Comparison of ENCODE assay signal across 9 mouse cellular contexts in genomic region chr5:123975668-123976180, GRCm38 (mm10). TPM values are rescaled to one million over a fixed set of nuclear protein-coding genes. Genes with fewer than 3 reads are reported as not detected.
DNase-seq lines count a peak whose midpoint lies in the region; ATAC-seq and TF ChIP-seq lines count a peak whose summit lies in the region.
"Had no signal": no experiment of that assay in that cellular context is flagged by ENCODE, and none has a peak within 500 bp of the region (broad histone marks: within the 10 kb centered on the region; RNA-seq: fewer than 3 reads in every experiment).

No protein-coding gene starts in this region.

- peaks cover 42% of the 10 kb centered on the region for H3K4me1 ChIP-seq in hindbrain, embryonic 13.5 days (replicated peaks)
- H3K4me1 ChIP-seq in hindbrain, embryonic 11.5 days (replicated peaks; ENCODE audit: control insufficient read depth, insufficient read depth, low read length), result peaks cover 3% of the 10 kb centered on the region
- peaks cover 24% of the 10 kb centered on the region for H3K4me1 ChIP-seq in hindbrain, embryonic 15.5 days (replicated peaks)
- peaks cover 50% of the 10 kb centered on the region for H3K4me1 ChIP-seq in limb, embryonic 15.5 days

- no peak for DNase-seq in hindbrain, embryonic 11.5 days (ENCODE audit: low spot score)
- no peak for DNase-seq in embryo, embryonic 9.5 days (ENCODE audit: extremely low spot score)
- DNase-seq in gastrocnemius, adult 18-20 months (ENCODE audit: low spot score), result no peak
- no peak for DNase-seq in ovary, postnatal 14 days (ENCODE audit: low spot score)

- peak overlapping the region; percentile 91 for H3K4me2 ChIP-seq in hindbrain, embryonic 13.5 days
- H3K4me2 ChIP-seq in hindbrain, embryonic 11.5 days (replicated peaks; ENCODE audit: low read depth, low read length), result no peak overlapping the region
- peak overlapping the region; percentile 89 for H3K4me2 ChIP-seq in hindbrain, embryonic 15.5 days
- H3K4me2 ChIP-seq in limb, embryonic 15.5 days, result no peak overlapping the region
- peak overlapping the region; percentile 92 for H3K4me2 ChIP-seq in myocyte (ENCODE audit: low read depth)

- no peak overlapping the region for H3K27ac ChIP-seq in hindbrain, embryonic 13.5 days
- no peak overlapping the region for H3K27ac ChIP-seq in hindbrain, embryonic 11.5 days (ENCODE audit: low read depth, low read length)
- no peak overlapping the region for H3K27ac ChIP-seq in hindbrain, embryonic 15.5 days (replicated peaks)
- H3K27ac ChIP-seq in limb, embryonic 15.5 days, result 0 out of 2 replicates have a peak overlapping the region, but pooled peaks have one; percentile 3
- H3K27ac ChIP-seq: midbrain, embryonic 15.5 days had no signal

- peaks cover 6% of the 10 kb centered on the region for H3K79me2 ChIP-seq in myocyte (ENCODE audit: control insufficient read depth, insufficient read depth)

- TF ChIP-seq POLR2A in myocyte (IDR thresholded peaks at IDR 0.05; ENCODE audit: insufficient read length, low read depth), result no peak

- H3K9me3 ChIP-seq in hindbrain, embryonic 13.5 days, result no peaks in the 10 kb centered on the region
- H3K9me3 ChIP-seq in hindbrain, embryonic 11.5 days (ENCODE audit: control insufficient read depth, low read length), result no peaks in the 10 kb centered on the region
- H3K9me3 ChIP-seq in hindbrain, embryonic 15.5 days, result no peaks in the 10 kb centered on the region
- no peaks in the 10 kb centered on the region for H3K9me3 ChIP-seq in limb, embryonic 15.5 days
- H3K9me3 ChIP-seq: midbrain, embryonic 15.5 days had no signal

- ATAC-seq in hindbrain, embryonic 13.5 days (ENCODE audit: low FRiP score), result no peak
- no peak for ATAC-seq in hindbrain, embryonic 11.5 days (ENCODE audit: low FRiP score)
- ATAC-seq in hindbrain, embryonic 15.5 days (ENCODE audit: low FRiP score, low read depth), result no peak
- no peak for ATAC-seq in limb, embryonic 15.5 days (ENCODE audit: insufficient number of reproducible peaks, low FRiP score, low TSS enrichment, low read depth)
- ATAC-seq: midbrain, embryonic 15.5 days had no signal

- H3K36me3 ChIP-seq in hindbrain, embryonic 13.5 days, result no peaks in the 10 kb centered on the region
- no peaks in the 10 kb centered on the region for H3K36me3 ChIP-seq in hindbrain, embryonic 11.5 days (ENCODE audit: control insufficient read depth, insufficient read depth, low read length)
- H3K36me3 ChIP-seq in hindbrain, embryonic 15.5 days, result no peaks in the 10 kb centered on the region
- H3K36me3 ChIP-seq in limb, embryonic 15.5 days, result no peaks in the 10 kb centered on the region
- no peaks in the 10 kb centered on the region for H3K36me3 ChIP-seq in myocyte (ENCODE audit: control insufficient read depth, insufficient read depth)
- H3K36me3 ChIP-seq: midbrain, embryonic 15.5 days had no signal

- no peak overlapping the region for H3K9ac ChIP-seq in hindbrain, embryonic 13.5 days
- no peak overlapping the region for H3K9ac ChIP-seq in hindbrain, embryonic 11.5 days (ENCODE audit: low read depth, low read length)
- no peak overlapping the region for H3K9ac ChIP-seq in hindbrain, embryonic 15.5 days
- no peak overlapping the region for H3K9ac ChIP-seq in limb, embryonic 15.5 days
- H3K9ac ChIP-seq: midbrain, embryonic 15.5 days had no signal

- H3ac ChIP-seq in myocyte (ENCODE audit: control insufficient read depth, insufficient read length), result no peak overlapping the region

- peaks cover 54% of the 10 kb centered on the region for H3K27me3 ChIP-seq in hindbrain, embryonic 13.5 days
- peaks cover 8% of the 10 kb centered on the region; the same call in 1 of the 2 replicates for H3K27me3 ChIP-seq in hindbrain, embryonic 11.5 days (ENCODE audit: control insufficient read depth, insufficient read depth, low read length)
- no peaks in the 10 kb centered on the region; the same call in 1 of the 2 replicates for H3K27me3 ChIP-seq in hindbrain, embryonic 15.5 days
- H3K27me3 ChIP-seq in limb, embryonic 15.5 days, result peaks cover 11% of the 10 kb centered on the region; the same call in 1 of the 2 replicates
- no peaks in the 10 kb centered on the region for H3K27me3 ChIP-seq in myocyte (ENCODE audit: control insufficient read depth, insufficient read depth, insufficient read length)

- 64% methylated on average over 6 of the region's 6 CpGs for WGBS in hindbrain, embryonic 13.5 days
- 68% methylated on average over 6 of the region's 6 CpGs for WGBS in hindbrain, embryonic 11.5 days
- WGBS in hindbrain, embryonic 15.5 days, result 68% methylated on average over 6 of the region's 6 CpGs
- 48% methylated on average over 6 of the region's 6 CpGs for WGBS in limb, embryonic 15.5 days

- H3K4me3 ChIP-seq in hindbrain, embryonic 13.5 days, result no peak overlapping the region
- H3K4me3 ChIP-seq in hindbrain, embryonic 11.5 days (ENCODE audit: low read depth, low read length), result no peak overlapping the region
- H3K4me3 ChIP-seq in hindbrain, embryonic 15.5 days, result no peak overlapping the region
- H3K4me3 ChIP-seq in limb, embryonic 15.5 days, result no peak overlapping the region; the same call in 1 of the 2 replicates
- H3K4me3 ChIP-seq in myocyte, result no peak overlapping the region

TF ChIP-seq in myocyte, 11 proteins besides CTCF, POLR2A, EP300 and RAD21:
- TF ChIP-seq POLR2AphosphoS2 (IDR thresholded peaks at IDR 0.05; ENCODE audit: insufficient read length, low read depth) (no peak), SRF (IDR thresholded peaks at IDR 0.05; ENCODE audit: control insufficient read depth, insufficient read length, low read depth) (no peak), E2F4 (IDR thresholded peaks at IDR 0.05; ENCODE audit: insufficient read depth) (no peak), CEBPB (IDR thresholded peaks at IDR 0.05; ENCODE audit: insufficient read depth, poor library complexity, severe bottlenecking) (no peak), TCF12 (IDR thresholded peaks at IDR 0.05; ENCODE audit: insufficient read depth, poor library complexity, severe bottlenecking) (peak; percentile 11), MAX (IDR thresholded peaks at IDR 0.05; ENCODE audit: low read depth) (no peak), MYOG (IDR thresholded peaks at IDR 0.05; ENCODE audit: control insufficient read depth in 1 of 3, insufficient read depth in 1 of 3, insufficient read length in 2 of 3, low read depth in 2 of 3) (peak in 2 of 3 experiments; percentile 41 to 73), REST (IDR thresholded peaks at IDR 0.05; ENCODE audit: insufficient read depth, insufficient read length) (no peak), MYOD1 (IDR thresholded peaks at IDR 0.05; ENCODE audit: control insufficient read depth in 1 of 3, insufficient read length in 2 of 3, low read depth in 2 of 3) (peak in 2 of 3 experiments; percentile 16 to 60), USF1 (IDR thresholded peaks at IDR 0.05; ENCODE audit: low read depth) (no peak), TCF3 (IDR thresholded peaks at IDR 0.05; ENCODE audit: insufficient read length, low read depth) (no peak)
TF ChIP-seq in myocyte: peak in this region for 3.

RNA-seq across cellular contexts. Expression of gene Hip1r, which starts 2.3 kb away (rescaled TPM):
- polyA plus RNA-seq in hindbrain, embryonic 13.5 days (2015; fragmentation: Nextera tagmentation; extraction: Ambion mirVana), result 21.4 and 25.5 TPM in 2 replicates
- polyA plus RNA-seq in hindbrain, embryonic 11.5 days (2014; fragmentation: Nextera tagmentation; extraction: Ambion mirVana), result 6.0 and 9.7 TPM in 2 replicates
- polyA plus RNA-seq in hindbrain, embryonic 15.5 days (2015; fragmentation: Nextera tagmentation; extraction: Ambion mirVana), result 33.9 and 34.2 TPM in 2 replicates
- 12.4 and 17.4 TPM in 2 replicates for polyA plus RNA-seq in limb, embryonic 15.5 days (2015; fragmentation: Nextera tagmentation; extraction: Ambion mirVana)
- polyA plus RNA-seq in myocyte (2012; fragmentation: generic; extraction: Trizol), result 10.5 TPM
- 10 to 100 TPM in 1 of 2 experiments, 1 to 10 TPM in 1; 9.4 to 19.6 TPM for total RNA-seq in gastrocnemius, adult 18-20 months (2021)

RNA-seq across cellular contexts. Expression of gene Ccdc62, which starts 45.2 kb away (rescaled TPM):
- 6.2 and 7.8 TPM in 2 replicates for polyA plus RNA-seq in hindbrain, embryonic 13.5 days (2015; fragmentation: Nextera tagmentation; extraction: Ambion mirVana)
- 4.3 and 5.4 TPM in 2 replicates for polyA plus RNA-seq in hindbrain, embryonic 11.5 days (2014; fragmentation: Nextera tagmentation; extraction: Ambion mirVana)
- polyA plus RNA-seq in hindbrain, embryonic 15.5 days (2015; fragmentation: Nextera tagmentation; extraction: Ambion mirVana), result 3.7 and 4.6 TPM in 2 replicates
- polyA plus RNA-seq in limb, embryonic 15.5 days (2015; fragmentation: Nextera tagmentation; extraction: Ambion mirVana), result 5.2 and 6.4 TPM in 2 replicates
- polyA plus RNA-seq in myocyte (2012; fragmentation: generic; extraction: Trizol), result 4.7 TPM
- total RNA-seq in gastrocnemius, adult 18-20 months (2021), result 1 to 10 TPM; 1.4 to 1.6 TPM

RNA-seq across cellular contexts. Expression of gene Gm43518, which starts 48.5 kb away (rescaled TPM):
- polyA plus RNA-seq in hindbrain, embryonic 13.5 days (2015; fragmentation: Nextera tagmentation; extraction: Ambion mirVana), result 5.6 and 5.8 TPM in 2 replicates
- 1.5 and 2.4 TPM in 2 replicates for polyA plus RNA-seq in hindbrain, embryonic 11.5 days (2014; fragmentation: Nextera tagmentation; extraction: Ambion mirVana)
- 3.8 and 4.2 TPM in 2 replicates for polyA plus RNA-seq in hindbrain, embryonic 15.5 days (2015; fragmentation: Nextera tagmentation; extraction: Ambion mirVana)
- polyA plus RNA-seq in limb, embryonic 15.5 days (2015; fragmentation: Nextera tagmentation; extraction: Ambion mirVana), result 2.8 and 3.4 TPM in 2 replicates
- not detected for polyA plus RNA-seq in myocyte (2012; fragmentation: generic; extraction: Trizol)
- total RNA-seq in gastrocnemius, adult 18-20 months (2021), result not detected

RNA-seq across cellular contexts. Expression of gene Vps37b, which starts 56.3 kb away (rescaled TPM):
- polyA plus RNA-seq in hindbrain, embryonic 13.5 days (2015; fragmentation: Nextera tagmentation; extraction: Ambion mirVana), result 79.3 and 84.7 TPM in 2 replicates
- polyA plus RNA-seq in hindbrain, embryonic 11.5 days (2014; fragmentation: Nextera tagmentation; extraction: Ambion mirVana), result 38.3 and 48.8 TPM in 2 replicates
- polyA plus RNA-seq in hindbrain, embryonic 15.5 days (2015; fragmentation: Nextera tagmentation; extraction: Ambion mirVana), result 75.5 and 82.4 TPM in 2 replicates
- 34.7 and 37.8 TPM in 2 replicates for polyA plus RNA-seq in limb, embryonic 15.5 days (2015; fragmentation: Nextera tagmentation; extraction: Ambion mirVana)
- polyA plus RNA-seq in myocyte (2012; fragmentation: generic; extraction: Trizol), result 18.7 TPM
- total RNA-seq in gastrocnemius, adult 18-20 months (2021), result 1 to 10 TPM; 5.7 to 6.6 TPM

Comparison
In these comparisons a context has a peak if more than half of its experiments do, and no peak if none do; other contexts are left out.
1. H3K4me2 ChIP-seq: peak in hindbrain, embryonic 13.5 days (single experiment), hindbrain, embryonic 15.5 days (single experiment) and myocyte (single experiment); none in hindbrain, embryonic 11.5 days (single experiment) and limb, embryonic 15.5 days (single experiment).